Mouse (Mus musculus) midbrain, embryonic 13.5 days (tissue): ENCODE measurements at regions not wholly inside any gene's neighbourhood (a gene's known extent, or its start where the extent isn't known, plus 50 kb on each side); places are given as distances from the start of the nearest gene placed in this dataset.

Experiments
- ATAC-seq: fragments of 200-750 bp; cut with Nextera tagmentation; 2 replicates; pipeline ENCODE4 v1.8.0; 2017; ENCODE audit warnings: mild to moderate bottlenecking, moderate TSS enrichment, moderate library complexity
- H3K27ac ChIP-seq: fragments of 300-500 bp; sonication (generic); 2 replicates; pipeline ENCODE4 v1.5.1; 2015; ENCODE audit warnings: inconsistent platforms, mild to moderate bottlenecking, moderate library complexity
- H3K27me3 ChIP-seq: fragments of 300-500 bp; sonication (generic); 2 replicates; pipeline ENCODE4 v1.6.1; 2015; ENCODE audit warnings: mild to moderate bottlenecking, inconsistent platforms
- H3K36me3 ChIP-seq: fragments of 300-500 bp; sonication (generic); 2 replicates; pipeline ENCODE4 v1.6.1; 2015; ENCODE audit warnings: mild to moderate bottlenecking, inconsistent platforms
- H3K4me1 ChIP-seq: fragments of 300-500 bp; sonication (generic); replicated peaks from 2 replicates; pipeline ENCODE4 v1.6.1; 2015; ENCODE audit warnings: inconsistent platforms
- H3K4me2 ChIP-seq: fragments of 300-500 bp; sonication (generic); replicated peaks from 2 replicates; pipeline ENCODE4 v1.6.1; 2015; ENCODE audit warnings: moderate library complexity, mild to moderate bottlenecking, inconsistent platforms
- H3K4me3 ChIP-seq: fragments of 300-500 bp; sonication (generic); replicated peaks from 2 replicates; pipeline ENCODE4 v1.5.1; 2015; ENCODE audit warnings: mild to moderate bottlenecking, inconsistent platforms
- H3K9ac ChIP-seq: fragments of 300-500 bp; sonication (generic); replicated peaks from 2 replicates; pipeline ENCODE4 v1.6.1; 2015; ENCODE audit warnings: mild to moderate bottlenecking, inconsistent platforms
- H3K9me3 ChIP-seq: fragments of 300-500 bp; sonication (generic); 2 replicates; pipeline ENCODE4 v1.6.1; 2016; ENCODE audit warnings: mild to moderate bottlenecking, inconsistent platforms
- WGBS: fragments of 180-500 bp; shearing (Covaris S2); methylation state at CpG from one replicate; pipeline ENCODE4 v1.1.7; 2015; 5-methylcytosine and 5-hydroxymethylcytosine counted together

GRCm38 (mm10) chr10:124332491-124332890, 1056.8 kb downstream of the Slc16a7 start:
- no peaks in the 10 kb centered on the region for H3K36me3 ChIP-seq
- H3K27me3 ChIP-seq, result no peaks in the 10 kb centered on the region
- no peaks in the 10 kb centered on the region for H3K4me1 ChIP-seq
- H3K9ac ChIP-seq, result no peak overlapping the region
- no peak overlapping the region for H3K27ac ChIP-seq
- H3K4me3 ChIP-seq, result no peak overlapping the region
- ATAC-seq, result no peak
- no peaks in the 10 kb centered on the region for H3K9me3 ChIP-seq
- H3K4me2 ChIP-seq, result no peak overlapping the region
- 74% methylated on average over 1 of the region's 1 CpGs for WGBS

- WGBS, result 58% methylated on average over 3 of the region's 3 CpGs
Measured at GRCm38 (mm10) chr10:124338923-124339322, 1050.3 kb downstream of the Slc16a7 start.

GRCm38 (mm10) chr10:124349300-124349699, 1040.0 kb downstream of the Slc16a7 start:
- Histone ChIP-seq H3K27me3 (no peaks in the 10 kb centered on the region), H3K27ac (no peak overlapping the region), H3K4me1 (no peaks in the 10 kb centered on the region), H3K36me3 (no peaks in the 10 kb centered on the region), H3K4me2 (no peak overlapping the region), H3K9ac (no peak overlapping the region), H3K9me3 (no peaks in the 10 kb centered on the region), H3K4me3 (no peak overlapping the region)
- ATAC-seq, result no peak
- 75% methylated on average over 2 of the region's 2 CpGs for WGBS

More at GRCm38 (mm10) chr10:124338923-124339322, 1050.3 kb downstream of the Slc16a7 start:
- Histone ChIP-seq H3K27me3 (no peaks in the 10 kb centered on the region), H3K36me3 (no peaks in the 10 kb centered on the region), H3K9ac (no peak overlapping the region), H3K4me1 (no peaks in the 10 kb centered on the region), H3K9me3 (no peaks in the 10 kb centered on the region), H3K4me2 (no peak overlapping the region), H3K27ac (no peak overlapping the region), H3K4me3 (no peak overlapping the region)
- ATAC-seq, result no peak

GRCm38 (mm10) chr10:124362795-124363194, 1026.5 kb downstream of the Slc16a7 start:
- Histone ChIP-seq H3K4me3 (no peak overlapping the region), H3K27ac (no peak overlapping the region), H3K9me3 (no peaks in the 10 kb centered on the region), H3K4me1 (no peaks in the 10 kb centered on the region), H3K27me3 (no peaks in the 10 kb centered on the region), H3K36me3 (no peaks in the 10 kb centered on the region), H3K9ac (no peak overlapping the region), H3K4me2 (no peak overlapping the region)
- no peak for ATAC-seq

- WGBS, result 85% methylated on average over 2 of the region's 2 CpGs
- no peaks in the 10 kb centered on the region for H3K36me3 ChIP-seq
- H3K4me3 ChIP-seq, result no peak overlapping the region
- no peaks in the 10 kb centered on the region for H3K4me1 ChIP-seq
- no peak overlapping the region for H3K27ac ChIP-seq
- no peak overlapping the region for H3K4me2 ChIP-seq
- ATAC-seq, result no peak
- H3K9ac ChIP-seq, result no peak overlapping the region
- H3K9me3 ChIP-seq, result no peaks in the 10 kb centered on the region
- H3K27me3 ChIP-seq, result no peaks in the 10 kb centered on the region
Measured at GRCm38 (mm10) chr10:124370994-124371393, 1018.3 kb downstream of the Slc16a7 start.

- Histone ChIP-seq H3K4me2 (no peak overlapping the region), H3K36me3 (no peaks in the 10 kb centered on the region), H3K4me1 (no peaks in the 10 kb centered on the region), H3K4me3 (no peak overlapping the region), H3K9ac (no peak overlapping the region), H3K27ac (no peak overlapping the region), H3K27me3 (no peaks in the 10 kb centered on the region), H3K9me3 (no peaks in the 10 kb centered on the region)
- 62% methylated on average over 2 of the region's 2 CpGs for WGBS
- ATAC-seq, result no peak
Measured at GRCm38 (mm10) chr10:124402647-124403046, 986.6 kb downstream of the Slc16a7 start.

GRCm38 (mm10) chr10:124409633-124410032, 979.6 kb downstream of the Slc16a7 start:
- no peak for ATAC-seq
- Histone ChIP-seq H3K27ac (no peak overlapping the region), H3K9me3 (no peaks in the 10 kb centered on the region), H3K36me3 (no peaks in the 10 kb centered on the region), H3K27me3 (no peaks in the 10 kb centered on the region), H3K4me2 (no peak overlapping the region), H3K4me3 (no peak overlapping the region), H3K9ac (no peak overlapping the region), H3K4me1 (no peaks in the 10 kb centered on the region)
- WGBS, result 78% methylated on average over 2 of the region's 2 CpGs

GRCm38 (mm10) chr10:124416531-124416930, 972.7 kb downstream of the Slc16a7 start:
- H3K4me3 ChIP-seq, result no peak overlapping the region
- no peaks in the 10 kb centered on the region for H3K36me3 ChIP-seq
- H3K9ac ChIP-seq, result no peak overlapping the region
- H3K9me3 ChIP-seq, result no peaks in the 10 kb centered on the region
- WGBS, result 86% methylated on average over 6 of the region's 6 CpGs
- ATAC-seq, result no peak
- no peak overlapping the region for H3K4me2 ChIP-seq
- H3K27me3 ChIP-seq, result no peaks in the 10 kb centered on the region
- H3K27ac ChIP-seq, result no peak overlapping the region
- no peaks in the 10 kb centered on the region for H3K4me1 ChIP-seq

- no peaks in the 10 kb centered on the region for H3K36me3 ChIP-seq
- no peak overlapping the region for H3K4me3 ChIP-seq
- 64% methylated on average over 2 of the region's 2 CpGs for WGBS
Measured at GRCm38 (mm10) chr10:124423418-124423817, 965.8 kb downstream of the Slc16a7 start.

More at GRCm38 (mm10) chr10:124423418-124423817, 965.8 kb downstream of the Slc16a7 start:
- no peak overlapping the region for H3K27ac ChIP-seq
- H3K4me2 ChIP-seq, result no peak overlapping the region
- no peak overlapping the region for H3K9ac ChIP-seq
- no peaks in the 10 kb centered on the region for H3K4me1 ChIP-seq
- H3K9me3 ChIP-seq, result no peaks in the 10 kb centered on the region
- no peaks in the 10 kb centered on the region for H3K27me3 ChIP-seq
- no peak for ATAC-seq
